36 mouse cellular contexts compared by ENCODE assay signal in genomic region chr5:148943444-148943843, GRCm38 (mm10). TPM values are rescaled to one million over a fixed set of nuclear protein-coding genes. Genes with fewer than 3 reads are reported as not detected.
DNase-seq lines count a peak whose midpoint lies in the region; ATAC-seq and TF ChIP-seq lines count a peak whose summit lies in the region.
"Had no signal": no experiment of that assay in that cellular context is flagged by ENCODE, and none has a peak within 500 bp of the region (broad histone marks: within the 10 kb centered on the region; RNA-seq: fewer than 3 reads in every experiment).

No protein-coding gene starts in this region.

- no peak for TF ChIP-seq POLR2A in CH12.LX (IDR thresholded peaks at IDR 0.05; ENCODE audit: low read depth, low read length)

- H3K27ac ChIP-seq in intestine, embryonic 14.5 days (ENCODE audit: low read depth), result no peak overlapping the region
- H3K27ac ChIP-seq in intestine, postnatal 0 days (ENCODE audit: low read depth, low read length), result no peak overlapping the region
- H3K27ac ChIP-seq in CH12.LX (ENCODE audit: insufficient read depth, low read depth), result peak overlapping the region; percentile 18; the same call in 1 of the 2 replicates
- H3K27ac ChIP-seq in intestine, embryonic 15.5 days, result no peak overlapping the region
- no peak overlapping the region for H3K27ac ChIP-seq in neural tube, embryonic 12.5 days
- H3K27ac ChIP-seq: embryonic facial prominence, embryonic 10.5 days; embryonic facial prominence, embryonic 15.5 days; heart, adult 2 months; hindbrain, embryonic 13.5 days; limb, embryonic 13.5 days; liver, embryonic 14.5 days; midbrain, embryonic 12.5 days; stomach, postnatal 0 days had no signal

- intact Hi-C loops in heart, postnatal 36 days (cut with DNase I), result no loop called here

- no peaks in the 10 kb centered on the region for H3K27me3 ChIP-seq in intestine, embryonic 14.5 days (replicated peaks; ENCODE audit: control insufficient read depth, insufficient read depth, low read length)
- no peaks in the 10 kb centered on the region for H3K27me3 ChIP-seq in intestine, postnatal 0 days (replicated peaks; ENCODE audit: control insufficient read depth, insufficient read depth, low read length)
- H3K27me3 ChIP-seq in CH12.LX (replicated peaks), result no peaks in the 10 kb centered on the region
- no peaks in the 10 kb centered on the region for H3K27me3 ChIP-seq in intestine, embryonic 15.5 days (replicated peaks)
- H3K27me3 ChIP-seq in neural tube, embryonic 12.5 days (replicated peaks), result no peaks in the 10 kb centered on the region
- H3K27me3 ChIP-seq: embryonic facial prominence, embryonic 15.5 days; heart, embryonic 12.5 days; hindbrain, embryonic 13.5 days; limb, embryonic 13.5 days; midbrain, embryonic 12.5 days had no signal

- TF ChIP-seq RAD21 in CH12.LX (IDR thresholded peaks at IDR 0.05; ENCODE audit: low read depth, low read length), result no peak

- ATAC-seq in intestine, embryonic 14.5 days (replicated peaks; ENCODE audit: low FRiP score, low TSS enrichment, low read depth), result 0 out of 2 replicates have a peak, but pooled peaks have one; percentile 17
- no peak for ATAC-seq in intestine, postnatal 0 days
- no peak for ATAC-seq in intestine, embryonic 15.5 days
- no peak for ATAC-seq in neural tube, embryonic 12.5 days (ENCODE audit: low FRiP score, low read depth)
- ATAC-seq: activated CD4-positive, CD25-positive, alpha-beta regulatory T cell, adult 4 months; CD4-positive, CD25-positive, alpha-beta regulatory T cell, adult 4 months; forebrain, embryonic 14.5 days; inflammation-experienced regulatory T-cells, adult 6 months had no signal

- no peaks in the 10 kb centered on the region for H3K79me2 ChIP-seq in CH12.LX (replicated peaks; ENCODE audit: control insufficient read depth, extremely low read depth, insufficient read depth, poor library complexity, severe bottlenecking)

- no peak for TF ChIP-seq CTCF in intestine, postnatal 0 days (IDR thresholded peaks at IDR 0.05; ENCODE audit: low read depth)
- no peak for TF ChIP-seq CTCF in CH12.LX (conservative IDR thresholded peaks at IDR 0.05 in 1 of 2, IDR thresholded peaks at IDR 0.05 in 1 of 2; ENCODE audit: low read depth in 2 of 2, low read length in 2 of 2)

- 79% methylated on average over 10 of the region's 10 CpGs for WGBS in intestine, embryonic 14.5 days
- 77% methylated on average over 10 of the region's 10 CpGs for WGBS in intestine, postnatal 0 days
- 81% methylated on average over 10 of the region's 10 CpGs for WGBS in intestine, embryonic 15.5 days
- 56% methylated on average over 10 of the region's 10 CpGs for WGBS in neural tube, embryonic 12.5 days

- no peak for DNase-seq in intestine, embryonic 14.5 days (ENCODE audit: low spot score)
- peak; percentile 29 for DNase-seq in CH12.LX (ENCODE audit: extremely low read depth)
- no peak for DNase-seq in lung, postnatal 4 days
- no peak for DNase-seq in heart, postnatal 36 days
- DNase-seq: adrenal gland, adult 2 months; adrenal gland, postnatal 36 days; cerebellum, adult 2 months; cerebellum, postnatal 25 days; heart, adult 2 months; kidney, adult 9 months; kidney, postnatal 14 days; lung, adult 2 months; lung, postnatal 14 days; right cerebral cortex, postnatal 4 days; thymus, adult 2 months; thymus, postnatal 36 days had no signal

- no peak overlapping the region for H3K9ac ChIP-seq in intestine, embryonic 14.5 days (ENCODE audit: low read length)
- H3K9ac ChIP-seq in intestine, postnatal 0 days (ENCODE audit: low read depth, low read length), result no peak overlapping the region
- no peak overlapping the region for H3K9ac ChIP-seq in CH12.LX (ENCODE audit: insufficient read depth, low read depth)
- no peak overlapping the region for H3K9ac ChIP-seq in intestine, embryonic 15.5 days
- H3K9ac ChIP-seq in neural tube, embryonic 12.5 days, result no peak overlapping the region
- H3K9ac ChIP-seq: embryonic facial prominence, embryonic 15.5 days; heart, embryonic 12.5 days; hindbrain, embryonic 13.5 days; limb, embryonic 13.5 days; liver, embryonic 14.5 days; midbrain, embryonic 12.5 days had no signal

- in situ Hi-C loops in CH12.LX (cut with MboI; ENCODE audit: low pct_ligation_motif_present, low pct_unique_long_range_greater_than_20kb, low sequenced_read_pairs), result no loop called here

- H3K4me1 ChIP-seq in intestine, embryonic 14.5 days (replicated peaks; ENCODE audit: control insufficient read depth, insufficient read depth, low read length), result no peaks in the 10 kb centered on the region
- no peaks in the 10 kb centered on the region for H3K4me1 ChIP-seq in intestine, postnatal 0 days (replicated peaks; ENCODE audit: control insufficient read depth, insufficient read depth, low read length)
- H3K4me1 ChIP-seq in CH12.LX (ENCODE audit: control insufficient read depth in 1 of 2, insufficient read depth in 2 of 2), result peaks cover 20 to 80% of the 10 kb centered on the region in 2 experiments; a peak in 3 of 4 replicates
- H3K4me1 ChIP-seq in intestine, embryonic 15.5 days (replicated peaks), result peaks cover 6% of the 10 kb centered on the region; the same call in 1 of the 2 replicates
- peaks cover 12% of the 10 kb centered on the region for H3K4me1 ChIP-seq in neural tube, embryonic 12.5 days

- no peaks in the 10 kb centered on the region for H3K9me3 ChIP-seq in intestine, embryonic 14.5 days (ENCODE audit: control insufficient read depth, low read length)
- no peaks in the 10 kb centered on the region for H3K9me3 ChIP-seq in intestine, postnatal 0 days (ENCODE audit: control insufficient read depth)
- peaks cover 13% of the 10 kb centered on the region for H3K9me3 ChIP-seq in CH12.LX (replicated peaks; ENCODE audit: low read length)
- no peaks in the 10 kb centered on the region for H3K9me3 ChIP-seq in intestine, embryonic 15.5 days
- H3K9me3 ChIP-seq in neural tube, embryonic 12.5 days, result peaks cover 4% of the 10 kb centered on the region; the same call in 1 of the 2 replicates
- H3K9me3 ChIP-seq: embryonic facial prominence, embryonic 15.5 days; hindbrain, embryonic 13.5 days; midbrain, embryonic 12.5 days had no signal

- H3K36me3 ChIP-seq in intestine, embryonic 14.5 days (ENCODE audit: control insufficient read depth, insufficient read depth, low read length), result no peaks in the 10 kb centered on the region
- no peaks in the 10 kb centered on the region for H3K36me3 ChIP-seq in intestine, postnatal 0 days (ENCODE audit: control insufficient read depth, insufficient read depth)
- no peaks in the 10 kb centered on the region for H3K36me3 ChIP-seq in CH12.LX (replicated peaks in 1 of 2; ENCODE audit: control insufficient read depth in 1 of 2, insufficient read depth in 1 of 2, low read length in 1 of 2)
- no peaks in the 10 kb centered on the region for H3K36me3 ChIP-seq in intestine, embryonic 15.5 days
- no peaks in the 10 kb centered on the region for H3K36me3 ChIP-seq in neural tube, embryonic 12.5 days
- H3K36me3 ChIP-seq: embryonic facial prominence, embryonic 10.5 days; embryonic facial prominence, embryonic 15.5 days; heart, embryonic 12.5 days; hindbrain, embryonic 13.5 days; limb, embryonic 13.5 days; midbrain, embryonic 12.5 days had no signal

- H3K4me2 ChIP-seq in intestine, embryonic 14.5 days (ENCODE audit: low read length), result no peak overlapping the region; the same call in 1 of the 2 replicates
- H3K4me2 ChIP-seq in intestine, postnatal 0 days (replicated peaks; ENCODE audit: low read depth), result no peak overlapping the region
- H3K4me2 ChIP-seq in CH12.LX (ENCODE audit: insufficient read depth, low read depth, poor library complexity, severe bottlenecking), result peak overlapping the region; percentile 2; the same call in 1 of the 2 replicates
- H3K4me2 ChIP-seq in intestine, embryonic 15.5 days (replicated peaks), result 0 out of 2 replicates have a peak overlapping the region, but pooled peaks have one; percentile 26
- peak overlapping the region; percentile 27 for H3K4me2 ChIP-seq in neural tube, embryonic 12.5 days (replicated peaks)
- H3K4me2 ChIP-seq: embryonic facial prominence, embryonic 15.5 days; heart, embryonic 12.5 days; hindbrain, embryonic 13.5 days; limb, embryonic 13.5 days; midbrain, embryonic 12.5 days had no signal

- dilution Hi-C loops in CH12.LX (cut with MboI; ENCODE audit: extremely low pct_ligation_motif_present, extremely low pct_unique_long_range_greater_than_20kb, low sequenced_read_pairs), result no loop called here

- no peak overlapping the region for H3K4me3 ChIP-seq in intestine, embryonic 14.5 days (ENCODE audit: low read depth, low read length)
- no peak overlapping the region for H3K4me3 ChIP-seq in intestine, postnatal 0 days (ENCODE audit: low read depth, low read length)
- H3K4me3 ChIP-seq in CH12.LX (replicated peaks in 1 of 3; ENCODE audit: low read depth in 2 of 3, low read length in 2 of 3, poor library complexity in 1 of 3), result no peak overlapping the region
- no peak overlapping the region for H3K4me3 ChIP-seq in intestine, embryonic 15.5 days (replicated peaks)
- H3K4me3 ChIP-seq in neural tube, embryonic 12.5 days, result no peak overlapping the region
- H3K4me3 ChIP-seq: embryonic facial prominence, embryonic 10.5 days; embryonic facial prominence, embryonic 15.5 days; heart, adult 2 months; heart, embryonic 12.5 days; hindbrain, embryonic 13.5 days; limb, embryonic 13.5 days; midbrain, embryonic 12.5 days; myocyte had no signal

- TF ChIP-seq EP300 in CH12.LX (IDR thresholded peaks at IDR 0.05; ENCODE audit: low read length), result no peak

TF ChIP-seq in CH12.LX, 34 proteins besides CTCF, POLR2A, EP300 and RAD21 (continues in another document):
- TF ChIP-seq JUN (IDR thresholded peaks at IDR 0.05; ENCODE audit: insufficient read depth, low read depth, low read length), result no peak

RNA-seq across cellular contexts. Expression of gene Katnal1, which starts 14.3 kb away (rescaled TPM):
- polyA plus RNA-seq in intestine, embryonic 14.5 days (2014; fragmentation: Nextera tagmentation; extraction: Ambion mirVana), result 10.9 and 15.6 TPM in 2 replicates
- polyA plus RNA-seq in intestine, postnatal 0 days (2015; fragmentation: Nextera tagmentation; extraction: Ambion mirVana), result 2.7 and 2.9 TPM in 2 replicates
- total RNA-seq in CH12.LX (2012; rRNA removed) (4.6 and 7.0 TPM in 2 replicates), CH12.LX (2014; rRNA removed) (3.2 and 3.6 TPM in 2 replicates)
- polyA plus RNA-seq in CH12.LX (2012; ENCODE audit: insufficient read length, low read depth), result 2.2 and 2.8 TPM in 2 replicates
- 8.1 and 9.5 TPM in 2 replicates for polyA plus RNA-seq in intestine, embryonic 15.5 days (2015; fragmentation: Nextera tagmentation; extraction: Ambion mirVana)
- polyA plus RNA-seq in neural tube, embryonic 12.5 days (2016; fragmentation: Nextera tagmentation; extraction: Ambion mirVana), result 35.7 and 36.6 TPM in 2 replicates
- total RNA-seq in heart, postnatal 36 days (2021), result 10 to 100 TPM in 1 of 2 experiments, 1 to 10 TPM in 1; 8.0 to 10.3 TPM

RNA-seq across cellular contexts. Expression of gene Gm42791, which starts 51.5 kb away (rescaled TPM):
- polyA plus RNA-seq in intestine, embryonic 14.5 days (2014; fragmentation: Nextera tagmentation; extraction: Ambion mirVana), result 2.2 TPM in 1 of 2 replicates, not detected in the other
- polyA plus RNA-seq in intestine, postnatal 0 days (2015; fragmentation: Nextera tagmentation; extraction: Ambion mirVana), result not detected in 2 replicates
- total RNA-seq in CH12.LX (2012; rRNA removed), result not detected in 2 replicates
- 0.42 TPM in 1 of 2 replicates, not detected in the other for total RNA-seq in CH12.LX (2014; rRNA removed)
- 1.3 and 2.1 TPM in 2 replicates for polyA plus RNA-seq in CH12.LX (2012; ENCODE audit: insufficient read length, low read depth)
- 0.57 and 2.3 TPM in 2 replicates for polyA plus RNA-seq in intestine, embryonic 15.5 days (2015; fragmentation: Nextera tagmentation; extraction: Ambion mirVana)
- polyA plus RNA-seq in neural tube, embryonic 12.5 days (2016; fragmentation: Nextera tagmentation; extraction: Ambion mirVana), result 2.6 and 3.6 TPM in 2 replicates
- total RNA-seq in heart, postnatal 36 days (2021), result 1 to 10 TPM; 1.1 to 5.5 TPM
- total RNA-seq: megakaryocyte progenitor cell, adult 5-6 weeks; midbrain, postnatal 0 days had no signal
- polyA plus RNA-seq: activated CD4-positive, CD25-positive, alpha-beta regulatory T cell, adult 4 months; adrenal gland, adult 2 months; brain, embryonic 14.5 days; cerebellum, adult 2 months; forebrain, embryonic 14.5 days; heart, adult 2 months; heart, embryonic 12.5 days; inflammation-experienced regulatory T-cells, adult 6 months; liver, embryonic 14.5 days; lung, adult 2 months; spleen, adult 2 months; thymus, adult 2 months had no signal

Comparison
In these comparisons a context has a peak if more than half of its experiments do, and no peak if none do; other contexts are left out.
1. H3K4me2 ChIP-seq: peak in CH12.LX (single experiment), intestine, embryonic 15.5 days (single experiment) and neural tube, embryonic 12.5 days (single experiment); none in intestine, embryonic 14.5 days (single experiment) and intestine, postnatal 0 days (single experiment).